Mouse (Mus musculus): Measurements from ENCODE around the gene Nsd2. TPM values are rescaled to one million over a fixed set of nuclear protein-coding genes. Genes with fewer than 3 reads are reported as not detected.

The Nsd2 gene
- polyA plus RNA-seq (2015; fragmentation: Nextera tagmentation; extraction: Ambion mirVana): 23.0 and 26.9 TPM in 2 replicates

- Histone ChIP-seq H3K4me2 (peak within 1 kb of the TSS; percentile 93), H3K4me1 (replicated peaks) (peaks cover 65% of the 10 kb centered on the region), H3K27ac (replicated peaks) (peak within 1 kb of the TSS; percentile 92), H3K36me3 (replicated peaks) (peaks cover 17% of the 10 kb centered on the region), H3K9ac (peak within 1 kb of the TSS; percentile 98), H3K4me3 (replicated peaks) (peak within 1 kb of the TSS; percentile 100), H3K9me3 (replicated peaks) (no peaks in the 10 kb centered on the region), H3K27me3 (no peaks in the 10 kb centered on the region)
- under 1% methylated on average over 91 of the region's 136 CpGs for WGBS (ENCODE audit: insufficient replicate concordance)
- ATAC-seq (ENCODE audit: insufficient read depth): peak; percentile 86
Measured at GRCm38 (mm10) chr5:33819876-33820732, at the start of gene Nsd2. Gene Nsd2, plus strand, starts transcription at chr5:33820725.

DNA sequence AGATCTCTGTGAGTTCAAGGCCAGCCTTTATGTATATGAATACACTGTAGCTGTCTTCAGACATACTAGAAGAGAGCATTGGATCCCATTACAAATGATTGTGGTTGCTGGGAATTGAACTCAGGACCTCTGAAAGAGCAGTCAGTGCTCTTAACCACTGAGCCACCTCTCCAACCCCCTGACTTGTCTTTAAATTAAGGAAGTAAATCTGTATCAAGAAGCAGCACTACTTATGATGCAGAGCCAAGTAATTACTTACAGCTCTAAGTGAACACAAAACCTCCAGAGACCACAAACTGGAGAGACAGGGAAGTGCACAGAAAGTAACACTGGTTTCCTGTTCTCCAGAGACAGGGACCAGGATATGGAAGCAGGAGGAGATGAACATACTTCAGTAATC is 43.3 kb upstream of the Nsd2 start:
- Histone ChIP-seq H3K9me3 (replicated peaks) (no peaks in the 10 kb centered on the region), H3K27ac (replicated peaks) (no peak overlapping the region), H3K27me3 (no peaks in the 10 kb centered on the region), H3K9ac (no peak overlapping the region), H3K4me2 (no peak overlapping the region), H3K4me3 (replicated peaks) (no peak overlapping the region), H3K4me1 (replicated peaks) (peaks cover 22% of the 10 kb centered on the region), H3K36me3 (replicated peaks) (peaks cover 11% of the 10 kb centered on the region; the same call in 1 of the 2 replicates)
- ATAC-seq (ENCODE audit: insufficient read depth): no peak

DNA sequence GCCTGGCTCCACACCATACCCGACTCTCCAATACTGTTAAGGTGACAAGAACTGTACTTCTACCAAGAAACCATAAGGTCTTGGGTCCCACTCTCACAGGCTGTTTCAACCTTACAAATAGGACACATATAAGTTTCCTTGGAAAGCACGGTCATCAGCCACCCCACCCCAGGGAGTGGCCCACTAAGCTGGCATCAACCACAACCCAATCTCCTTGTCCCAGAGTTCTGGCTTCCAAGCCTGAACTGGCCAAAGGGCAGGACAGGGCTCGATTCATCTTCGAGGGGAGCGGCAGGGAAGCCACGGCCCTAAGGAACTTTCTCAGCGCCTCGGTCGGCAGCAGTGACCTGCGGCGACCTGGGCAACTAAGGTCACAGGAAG is 38.6 kb upstream of the Nsd2 start:
- Histone ChIP-seq H3K4me3 (replicated peaks) (peak overlapping the region; percentile 93), H3K27me3 (no peaks in the 10 kb centered on the region), H3K4me1 (replicated peaks) (peaks cover 35% of the 10 kb centered on the region), H3K9me3 (replicated peaks) (no peaks in the 10 kb centered on the region), H3K9ac (peak overlapping the region; percentile 82), H3K36me3 (replicated peaks) (peaks cover 1% of the 10 kb centered on the region; the same call in 1 of the 2 replicates), H3K27ac (replicated peaks) (peak overlapping the region; percentile 76), H3K4me2 (peak overlapping the region; percentile 91)
- ATAC-seq (ENCODE audit: insufficient read depth): peak; percentile 32; the same call in 1 of the 2 replicates
- 2% methylated on average over 11 of the region's 11 CpGs for WGBS (ENCODE audit: insufficient replicate concordance)

DNA sequence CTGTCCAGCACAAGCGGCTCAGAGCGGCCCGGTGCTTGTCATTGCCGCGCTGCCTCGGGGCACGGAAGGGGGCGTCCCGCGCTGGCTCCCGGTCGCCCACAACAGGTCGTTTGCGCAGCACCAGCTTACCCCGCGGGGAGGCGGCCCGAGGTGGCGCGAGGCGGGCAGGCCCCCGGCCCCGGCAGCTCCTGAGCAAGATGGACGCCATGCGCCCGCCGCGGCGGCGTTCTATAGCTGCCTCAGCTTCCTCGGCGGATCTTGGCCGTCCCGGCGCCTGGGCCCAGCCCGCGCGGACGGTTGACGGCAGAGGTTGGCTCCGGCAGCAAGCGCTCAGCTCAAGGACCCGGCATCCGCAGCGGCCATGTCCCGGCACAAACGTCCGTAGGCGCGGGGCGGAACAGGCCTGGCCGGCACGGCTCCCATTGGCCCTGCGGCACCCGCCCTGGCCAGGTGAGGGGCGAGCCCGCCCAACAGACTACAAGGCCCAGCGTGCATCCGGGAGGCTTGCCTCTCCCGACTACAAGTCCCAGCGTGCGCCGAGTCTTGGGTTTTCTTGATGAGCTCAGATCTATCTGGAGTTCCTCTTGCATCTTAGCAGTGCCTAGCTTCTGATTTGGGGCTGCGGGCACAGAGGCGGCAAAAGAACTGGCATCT is 38.1 kb upstream of the Nsd2 start, which contains the start of gene Letm1:
TSS of gene Letm1 (minus strand) at position 473 of the 654 bp plus-strand sequence.
- H3K4me3 ChIP-seq (replicated peaks): peak within 1 kb of the TSS; percentile 93
- peak within 1 kb of the TSS; percentile 76 for H3K27ac ChIP-seq (replicated peaks)
- under 1% methylated on average over 65 of the region's 65 CpGs for WGBS (ENCODE audit: insufficient replicate concordance)
- peak within 1 kb of the TSS; percentile 82 for H3K9ac ChIP-seq
- no peaks in the 10 kb centered on the region for H3K9me3 ChIP-seq (replicated peaks)
- peak within 1 kb of the TSS; percentile 91 for H3K4me2 ChIP-seq
- H3K27me3 ChIP-seq: no peaks in the 10 kb centered on the region
- no peaks in the 10 kb centered on the region; the same call in 1 of the 2 replicates for H3K36me3 ChIP-seq (replicated peaks)
- H3K4me1 ChIP-seq (replicated peaks): peaks cover 35% of the 10 kb centered on the region
- peak; percentile 99 for ATAC-seq (ENCODE audit: insufficient read depth)

DNA sequence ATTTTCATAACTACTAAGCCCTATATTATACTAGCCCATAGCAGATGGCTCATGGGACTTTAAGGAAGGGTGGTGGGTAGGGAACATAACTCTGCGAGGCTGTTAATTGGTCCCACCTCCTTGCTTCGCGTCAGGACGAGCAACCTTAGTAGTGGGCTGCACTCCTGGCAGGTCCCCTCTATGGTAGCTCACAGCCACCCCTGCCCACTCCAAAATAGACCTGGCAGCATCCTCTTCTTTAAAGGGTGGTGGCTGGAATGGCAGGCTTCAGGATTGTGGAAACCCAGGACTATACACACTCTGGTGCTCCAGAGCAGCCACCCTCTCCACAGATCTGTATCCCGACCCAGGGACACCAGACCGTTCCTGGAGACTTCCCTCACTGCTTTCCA is 37.5 kb upstream of the Nsd2 start:
- Histone ChIP-seq H3K27ac (replicated peaks) (no peak overlapping the region), H3K4me1 (replicated peaks) (peaks cover 35% of the 10 kb centered on the region), H3K27me3 (no peaks in the 10 kb centered on the region), H3K9ac (peak overlapping the region; percentile 82), H3K9me3 (replicated peaks) (no peaks in the 10 kb centered on the region), H3K4me3 (replicated peaks) (peak overlapping the region; percentile 93), H3K36me3 (replicated peaks) (no peaks in the 10 kb centered on the region), H3K4me2 (peak overlapping the region; percentile 91)
- ATAC-seq (ENCODE audit: insufficient read depth): peak; percentile 1; the same call in 1 of the 2 replicates
- 9% methylated on average over 6 of the region's 6 CpGs for WGBS (ENCODE audit: insufficient replicate concordance)

GRCm38 (mm10) chr5:33791912-33792643 is 28.4 kb upstream of the Nsd2 start:
- H3K9ac ChIP-seq: no peak overlapping the region
- H3K4me3 ChIP-seq (replicated peaks): no peak overlapping the region
- no peak for ATAC-seq (ENCODE audit: insufficient read depth)
- no peaks in the 10 kb centered on the region for H3K4me1 ChIP-seq (replicated peaks)
- H3K9me3 ChIP-seq (replicated peaks): no peaks in the 10 kb centered on the region
- no peaks in the 10 kb centered on the region for H3K36me3 ChIP-seq (replicated peaks)
- no peak overlapping the region for H3K4me2 ChIP-seq
- WGBS (ENCODE audit: insufficient replicate concordance): 58% methylated on average over 5 of the region's 5 CpGs
- no peak overlapping the region for H3K27ac ChIP-seq (replicated peaks)
- H3K27me3 ChIP-seq: no peaks in the 10 kb centered on the region; the same call in 1 of the 2 replicates

GRCm38 (mm10) chr5:33803337-33803736 is 17.2 kb upstream of the Nsd2 start:
- ATAC-seq (ENCODE audit: insufficient read depth): no peak

DNA sequence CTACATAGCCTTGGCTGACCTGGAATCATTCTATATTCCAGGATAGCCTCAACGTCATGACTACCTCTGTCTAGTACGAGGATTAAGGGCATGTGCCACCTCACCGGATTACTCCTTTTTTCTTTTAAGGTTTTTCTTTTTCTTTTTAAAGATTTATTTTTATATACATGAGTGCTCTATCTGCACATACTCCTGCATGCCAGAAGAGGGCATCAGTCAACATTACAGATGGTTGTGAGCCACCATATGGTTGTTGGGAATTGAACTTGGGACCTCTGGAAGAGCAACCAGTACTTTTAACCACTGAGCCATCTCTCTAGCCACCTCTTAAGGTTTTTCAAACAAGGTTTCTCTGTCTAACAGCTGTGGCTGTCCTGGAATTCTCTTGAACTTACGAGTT is 9.0 kb upstream of the Nsd2 start:
- Histone ChIP-seq H3K4me3 (replicated peaks) (no peak overlapping the region), H3K4me2 (no peak overlapping the region), H3K9me3 (replicated peaks) (no peaks in the 10 kb centered on the region), H3K36me3 (replicated peaks) (no peaks in the 10 kb centered on the region), H3K27ac (replicated peaks) (no peak overlapping the region), H3K9ac (no peak overlapping the region), H3K27me3 (no peaks in the 10 kb centered on the region), H3K4me1 (replicated peaks) (peaks cover 7% of the 10 kb centered on the region)
- ATAC-seq (ENCODE audit: insufficient read depth): no peak
- WGBS (ENCODE audit: insufficient replicate concordance): 64% methylated on average over 4 of the region's 4 CpGs

More at GRCm38 (mm10) chr5:33803337-33803736, 17.2 kb upstream of the Nsd2 start:
- no peak overlapping the region for H3K4me2 ChIP-seq
- H3K9ac ChIP-seq: no peak overlapping the region
- no peak overlapping the region for H3K27ac ChIP-seq (replicated peaks)
- H3K4me3 ChIP-seq (replicated peaks): no peak overlapping the region
- no peaks in the 10 kb centered on the region for H3K27me3 ChIP-seq
- no peaks in the 10 kb centered on the region for H3K36me3 ChIP-seq (replicated peaks)
- no peaks in the 10 kb centered on the region for H3K4me1 ChIP-seq (replicated peaks)
- 52% methylated on average over 2 of the region's 2 CpGs for WGBS (ENCODE audit: insufficient replicate concordance)
- no peaks in the 10 kb centered on the region for H3K9me3 ChIP-seq (replicated peaks)

DNA sequence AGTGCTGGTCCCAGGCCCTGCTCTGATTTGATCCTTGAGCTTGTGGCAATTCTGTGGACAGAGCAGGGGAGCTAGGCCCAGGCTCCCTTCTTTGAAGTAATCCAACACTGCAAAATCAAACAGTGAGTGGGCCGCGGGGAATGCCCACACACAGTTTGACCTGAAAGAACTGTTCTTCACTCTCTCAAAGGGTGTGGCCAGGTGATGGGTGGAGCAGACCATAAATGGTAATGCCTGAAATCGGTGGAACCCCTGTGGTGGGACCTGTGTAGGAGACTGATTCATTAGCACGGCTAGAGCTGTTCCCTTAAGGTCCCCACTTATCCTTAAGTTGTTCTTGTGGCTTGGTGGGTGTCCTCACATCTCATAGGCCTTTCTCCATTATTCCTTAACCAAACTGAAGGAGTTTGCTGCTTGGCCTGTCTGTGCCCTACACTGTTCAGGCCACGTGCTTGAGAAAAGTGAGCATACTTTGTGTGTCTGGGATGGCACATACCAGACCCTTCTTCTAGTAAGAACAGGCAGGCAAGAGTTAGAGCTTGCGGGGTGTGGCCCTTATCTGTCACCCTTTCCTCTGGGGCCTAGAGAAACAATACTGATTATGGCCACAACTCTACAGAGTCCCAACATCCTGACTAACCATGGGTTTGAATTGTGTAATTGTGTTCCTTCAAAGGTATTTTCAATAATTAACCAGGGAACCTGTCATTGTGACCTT is 4.4 kb upstream of the Nsd2 start:
- 46% methylated on average over 6 of the region's 6 CpGs for WGBS (ENCODE audit: insufficient replicate concordance)
- Histone ChIP-seq H3K36me3 (replicated peaks) (no peaks in the 10 kb centered on the region), H3K4me2 (no peak overlapping the region), H3K27me3 (no peaks in the 10 kb centered on the region), H3K4me3 (replicated peaks) (no peak overlapping the region), H3K4me1 (replicated peaks) (peaks cover 32% of the 10 kb centered on the region), H3K9ac (no peak overlapping the region), H3K9me3 (replicated peaks) (no peaks in the 10 kb centered on the region), H3K27ac (replicated peaks) (no peak overlapping the region)
- no peak for ATAC-seq (ENCODE audit: insufficient read depth)

DNA sequence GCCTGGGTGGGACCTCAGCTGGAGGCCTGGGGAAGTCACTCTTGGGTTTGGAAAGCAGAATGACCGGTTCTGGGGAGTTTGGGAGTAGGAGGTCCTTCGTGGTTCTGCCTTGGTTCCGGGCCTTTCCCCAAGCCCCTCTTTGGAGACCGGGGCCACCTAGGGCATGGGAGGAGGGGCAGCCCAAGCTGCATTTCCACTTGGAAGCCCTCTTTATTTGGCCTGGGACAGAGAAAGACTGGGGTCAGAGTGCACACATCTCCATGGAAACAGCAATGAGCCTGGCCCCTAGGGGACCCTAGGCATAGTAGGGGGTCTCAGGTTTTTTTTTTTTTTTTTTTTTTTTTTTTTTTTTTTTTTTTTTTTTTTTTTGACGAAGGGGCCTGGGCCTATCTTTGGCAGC is 2.4 kb upstream of the Nsd2 start:
- Histone ChIP-seq H3K36me3 (replicated peaks) (0 out of 2 replicates have a peak, but pooled peaks cover 2% of the 10 kb centered on the region), H3K9me3 (replicated peaks) (no peaks in the 10 kb centered on the region), H3K9ac (no peak overlapping the region), H3K4me1 (replicated peaks) (peaks cover 49% of the 10 kb centered on the region), H3K4me3 (replicated peaks) (no peak overlapping the region), H3K27me3 (no peaks in the 10 kb centered on the region), H3K4me2 (no peak overlapping the region), H3K27ac (replicated peaks) (no peak overlapping the region)
- no peak for ATAC-seq (ENCODE audit: insufficient read depth)
- WGBS (ENCODE audit: insufficient replicate concordance): 59% methylated on average over 5 of the region's 5 CpGs
